16 mouse cellular contexts compared by ENCODE assay signal in genomic region chr7:114110500-114110899, GRCm38 (mm10).
"Had no signal": no experiment of that assay in that cellular context is flagged by ENCODE, and none has a peak within 500 bp of the region (broad histone marks: within the 10 kb centered on the region; RNA-seq: fewer than 3 reads in every experiment).

No protein-coding gene starts in this region.

- H3K27ac ChIP-seq: liver, embryonic 14.5 days; midbrain, embryonic 13.5 days; midbrain, embryonic 15.5 days; neural tube, embryonic 12.5 days; stomach, embryonic 15.5 days had no signal

- H3K9me3 ChIP-seq: megakaryocyte, embryonic 14.5 days; midbrain, embryonic 13.5 days; midbrain, embryonic 15.5 days; neural tube, embryonic 12.5 days; stomach, embryonic 15.5 days had no signal

- H3K4me3 ChIP-seq: megakaryocyte, embryonic 14.5 days; midbrain, embryonic 13.5 days; midbrain, embryonic 15.5 days; neural tube, embryonic 12.5 days; stomach, embryonic 15.5 days had no signal

- H3K4me2 ChIP-seq: lung, embryonic 14.5 days; midbrain, embryonic 11.5 days; midbrain, embryonic 13.5 days; midbrain, embryonic 15.5 days; neural tube, embryonic 12.5 days; stomach, embryonic 15.5 days had no signal

- H3K4me1 ChIP-seq: megakaryocyte, embryonic 14.5 days; neural tube, embryonic 12.5 days had no signal

- ATAC-seq: midbrain, embryonic 13.5 days; midbrain, embryonic 15.5 days had no signal

- H3K27me3 ChIP-seq: midbrain, embryonic 15.5 days; neural tube, embryonic 12.5 days; stomach, embryonic 15.5 days had no signal

- H3K36me3 ChIP-seq: midbrain, embryonic 13.5 days; midbrain, embryonic 15.5 days; neural tube, embryonic 12.5 days; stomach, embryonic 15.5 days had no signal

- H3K9ac ChIP-seq: liver, embryonic 14.5 days; lung, embryonic 14.5 days; midbrain, embryonic 13.5 days; midbrain, embryonic 15.5 days; neural tube, embryonic 12.5 days; stomach, embryonic 15.5 days had no signal

- DNase-seq: lung, adult 18-20 months; lung, embryonic 14.5 days; lung, postnatal 10 days; lung, postnatal 4 days; right cerebral cortex, postnatal 14 days; spleen, adult 18-20 months; thymus, adult 2 months; thymus, postnatal 25 days; thymus, postnatal 4 days had no signal
